ENCODE assay signal across 8 mouse cellular contexts in genomic region chr16:30977186-30977585, GRCm38 (mm10).
DNase-seq lines count a peak whose midpoint lies in the region; ATAC-seq and TF ChIP-seq lines count a peak whose summit lies in the region.

No protein-coding gene starts in this region.

- ATAC-seq in Patski: peak; percentile 81
- ATAC-seq in hindbrain, embryonic 15.5 days (ENCODE audit: low FRiP score, low read depth): peak; percentile 91

- no peak overlapping the region for H3K27ac ChIP-seq in hindbrain, embryonic 15.5 days (replicated peaks)

- no peak overlapping the region for H3K4me3 ChIP-seq in hindbrain, embryonic 15.5 days

- no peaks in the 10 kb centered on the region for H3K9me3 ChIP-seq in hindbrain, embryonic 15.5 days

- no peak for TF ChIP-seq CTCF in Patski (IDR thresholded peaks at IDR 0.05)

- H3K27me3 ChIP-seq in Patski: no peaks in the 10 kb centered on the region
- no peaks in the 10 kb centered on the region for H3K27me3 ChIP-seq in hindbrain, embryonic 15.5 days

- H3K4me1 ChIP-seq in hindbrain, embryonic 15.5 days (replicated peaks): peaks cover 26% of the 10 kb centered on the region

- CTCF ChIA-PET in Patski (lab: Charles Lee): interaction anchor here (1.0 kb wide), 1 partner anchor 9 kb away, joined by 3 read pairs; no protein-coding TSS in a partner anchor

- no peak overlapping the region for H3K4me2 ChIP-seq in hindbrain, embryonic 15.5 days

- no peaks in the 10 kb centered on the region for H3K36me3 ChIP-seq in hindbrain, embryonic 15.5 days

- whole genome bisulfite sequencing in hindbrain, embryonic 15.5 days: 0% methylated on average over 3 of the region's 3 CpGs

- H3K9ac ChIP-seq in hindbrain, embryonic 15.5 days: no peak overlapping the region

- in situ Hi-C loops in Patski (cut with MboI; ENCODE audit: low pct_unique_long_range_greater_than_20kb): no loop called here

- DNase-seq in Patski (ENCODE audit: low read depth, low spot score): no peak
- DNase-seq in cerebellum, postnatal 25 days: peak; percentile 95 to 98
- DNase-seq in frontal cortex, postnatal 36 days (ENCODE audit: low spot score in 2 of 2): peak; percentile 90 to 96
- DNase-seq in left cerebral cortex, adult 11 months (ENCODE audit: low spot score): peak; percentile 93
- DNase-seq in lung, postnatal 4 days: peak; percentile 93 to 96
- peak; percentile 88 for DNase-seq in retina, postnatal 7 days (ENCODE audit: low read depth, low spot score)
- DNase-seq in urinary bladder, adult 2 months (ENCODE audit: low spot score): peak; percentile 83

- POLR2A ChIA-PET in Patski (lab: Charles Lee): interaction anchor here (1.0 to 1.3 kb wide), 3 partner anchors 20 to 375 kb away, joined by 3 read pairs; no protein-coding TSS in a partner anchor
